In the genomic region with DNA sequence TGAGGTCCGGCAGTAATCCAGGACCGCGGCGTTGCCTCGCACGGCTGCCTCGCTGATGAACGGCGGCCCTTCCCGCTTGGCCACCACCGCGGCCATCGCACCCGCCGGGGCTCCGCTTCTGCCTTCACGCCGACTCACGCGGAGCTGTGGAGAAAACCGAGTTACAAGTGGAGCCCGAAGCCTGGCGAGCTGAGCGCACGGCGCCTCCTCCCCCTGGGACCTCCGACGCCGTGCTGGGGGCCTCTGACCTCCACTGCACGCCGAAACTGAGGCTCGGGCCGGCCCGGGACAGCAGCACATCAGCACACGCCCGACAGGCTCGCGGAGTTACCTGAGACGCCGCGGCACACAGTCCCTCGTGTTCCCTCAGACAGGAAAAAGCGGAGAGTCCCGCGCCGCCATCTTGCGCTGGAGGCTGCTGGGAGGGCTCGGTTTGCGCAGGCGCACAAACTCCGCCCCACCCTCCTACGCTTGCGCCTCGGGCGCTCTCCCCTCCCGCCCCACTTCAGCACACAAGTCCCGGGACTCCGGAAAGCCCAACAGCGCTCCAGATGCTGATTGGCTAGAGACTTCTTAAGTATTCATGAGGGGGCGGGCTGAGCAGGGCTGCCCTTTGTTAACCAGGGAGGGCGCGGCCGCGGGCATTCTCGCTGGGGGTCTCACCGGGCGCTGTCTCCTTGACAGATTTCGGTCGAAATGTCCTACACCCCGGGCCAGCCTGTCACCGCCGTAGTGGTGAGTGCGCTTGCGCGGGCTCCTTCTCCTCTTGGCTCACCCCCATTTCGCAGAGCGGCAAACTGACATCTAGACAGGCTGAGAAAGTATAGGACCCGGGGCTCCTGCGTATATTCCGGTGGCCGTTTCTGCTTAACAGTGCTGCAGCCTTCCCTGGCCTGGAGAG, we compare ENCODE assay signal across 7 mouse cellular contexts. TPM values are rescaled to one million over a fixed set of nuclear protein-coding genes. Genes with fewer than 3 reads are reported as not detected.
DNase-seq lines count a peak whose midpoint lies in the region; ATAC-seq lines count a peak whose summit lies in the region.

Gene Emc6 (minus strand): TSS at position 430 of the 901 bp plus-strand sequence.
Gene Tax1bp3 (plus strand): TSS at position 476 of the 901 bp plus-strand sequence.

- intact Hi-C loops in left cerebral cortex, postnatal 36 days (cut with DNase I), result loop anchor here (1.0 kb wide), 2 partner anchors 22 to 1194 kb away; partner anchors contain the start of genes Ctns and Shpk

- 0 out of 2 replicates have a peak, but pooled peaks cover 3% of the 10 kb centered on the region for H3K36me3 ChIP-seq in intestine, embryonic 16.5 days (ENCODE audit: control insufficient read depth, insufficient read depth, low read length)
- no peaks in the 10 kb centered on the region for H3K36me3 ChIP-seq in midbrain, embryonic 11.5 days (ENCODE audit: control insufficient read depth, insufficient read depth, low read length)

- peak within 1 kb of the TSS; percentile 99 for H3K27ac ChIP-seq in intestine, embryonic 16.5 days (ENCODE audit: low read length)
- H3K27ac ChIP-seq in midbrain, embryonic 11.5 days (ENCODE audit: low read depth, low read length), result peak within 1 kb of the TSS; percentile 87

- H3K9ac ChIP-seq in intestine, embryonic 16.5 days (ENCODE audit: low read depth, low read length), result peak within 1 kb of the TSS; percentile 93
- peak within 1 kb of the TSS; percentile 91 for H3K9ac ChIP-seq in midbrain, embryonic 11.5 days (ENCODE audit: low read length)

- H3K4me2 ChIP-seq in intestine, embryonic 16.5 days (ENCODE audit: low read depth, low read length), result peak within 1 kb of the TSS; percentile 80
- H3K4me2 ChIP-seq in midbrain, embryonic 11.5 days, result peak within 1 kb of the TSS; percentile 77

- no peaks in the 10 kb centered on the region for H3K27me3 ChIP-seq in intestine, embryonic 16.5 days (replicated peaks; ENCODE audit: control insufficient read depth, insufficient read depth, low read length)
- H3K27me3 ChIP-seq in midbrain, embryonic 11.5 days (ENCODE audit: control insufficient read depth, insufficient read depth, low read length), result no peaks in the 10 kb centered on the region

- DNase-seq in adrenal gland, adult 2 months, result peak; percentile 98
- peak; percentile 95 for DNase-seq in embryo, embryonic 11.5 days (ENCODE audit: low read depth, low spot score)
- peak; percentile 93 to 97 for DNase-seq in gastrocnemius, postnatal 4 days (ENCODE audit: low spot score in 2 of 2)
- peak; percentile 94 to 95 for DNase-seq in left cerebral cortex, postnatal 36 days (ENCODE audit: low spot score in 2 of 2)
- peak; percentile 99 for DNase-seq in midbrain, embryonic 11.5 days (ENCODE audit: low spot score, missing footprints)
- peak; percentile 99 for DNase-seq in skeletal muscle tissue, adult 2 months (ENCODE audit: low read depth, low spot score)

- ATAC-seq in intestine, embryonic 16.5 days, result peak; percentile 96
- peak; percentile 98 for ATAC-seq in midbrain, embryonic 11.5 days (ENCODE audit: low FRiP score)

- under 1% methylated on average over 77 of the region's 81 CpGs for WGBS in intestine, embryonic 16.5 days
- under 1% methylated on average over 77 of the region's 81 CpGs for WGBS in midbrain, embryonic 11.5 days

- peak within 1 kb of the TSS; percentile 94 for H3K4me3 ChIP-seq in intestine, embryonic 16.5 days (ENCODE audit: low read length)
- H3K4me3 ChIP-seq in midbrain, embryonic 11.5 days (ENCODE audit: low read depth, low read length), result peak within 1 kb of the TSS; percentile 95

- H3K4me1 ChIP-seq in intestine, embryonic 16.5 days (ENCODE audit: control insufficient read depth, insufficient read depth, low read length), result peaks cover 29% of the 10 kb centered on the region
- H3K4me1 ChIP-seq in midbrain, embryonic 11.5 days (ENCODE audit: control insufficient read depth, insufficient read depth, low read length), result peaks cover 5% of the 10 kb centered on the region; the same call in 1 of the 2 replicates

- H3K9me3 ChIP-seq in intestine, embryonic 16.5 days (ENCODE audit: control insufficient read depth, low read length), result no peaks in the 10 kb centered on the region
- H3K9me3 ChIP-seq in midbrain, embryonic 11.5 days (ENCODE audit: control insufficient read depth, low read length), result no peaks in the 10 kb centered on the region

RNA-seq across cellular contexts. Expression of gene Emc6, which starts in this region (rescaled TPM):
- total RNA-seq in adrenal gland, adult 2 months (2021), result 10 to 100 TPM; 86.1 to 88.7 TPM
- 91.0 and 117 TPM in 2 replicates for polyA plus RNA-seq in adrenal gland, adult 2 months (2012; rRNA removed)
- 10 to 100 TPM; 60.1 to 67.3 TPM for total RNA-seq in gastrocnemius, postnatal 4 days (2021)
- 116 and 121 TPM in 2 replicates for polyA plus RNA-seq in intestine, embryonic 16.5 days (2015; fragmentation: Nextera tagmentation; extraction: Ambion mirVana)
- 10 to 100 TPM; 54.4 to 58.8 TPM for total RNA-seq in left cerebral cortex, postnatal 36 days (2021)
- polyA plus RNA-seq in midbrain, embryonic 11.5 days (2014; fragmentation: Nextera tagmentation; extraction: Ambion mirVana), result 125 TPM in 2 replicates

RNA-seq across cellular contexts. Expression of gene Tax1bp3, which starts in this region (rescaled TPM):
- total RNA-seq in adrenal gland, adult 2 months (2021), result 10 to 100 TPM; 71.0 to 87.8 TPM
- polyA plus RNA-seq in adrenal gland, adult 2 months (2012; rRNA removed), result 71.0 and 77.0 TPM in 2 replicates
- total RNA-seq in gastrocnemius, postnatal 4 days (2021), result 10 to 100 TPM; 52.8 to 57.5 TPM
- 231 and 236 TPM in 2 replicates for polyA plus RNA-seq in intestine, embryonic 16.5 days (2015; fragmentation: Nextera tagmentation; extraction: Ambion mirVana)
- total RNA-seq in left cerebral cortex, postnatal 36 days (2021), result 1 to 10 TPM; 6.9 to 9.3 TPM
- polyA plus RNA-seq in midbrain, embryonic 11.5 days (2014; fragmentation: Nextera tagmentation; extraction: Ambion mirVana), result 183 and 189 TPM in 2 replicates

Comparison
In these comparisons a context has a peak if more than half of its experiments do, and no peak if none do; other contexts are left out.
1. Peak in every context shown above with its lines: DNase-seq, ATAC-seq, H3K4me3 ChIP-seq and H3K27ac ChIP-seq.
2. RNA of gene Tax1bp3 (total RNA-seq): 71.0 to 87.8 TPM in adrenal gland, adult 2 months and 52.8 to 57.5 TPM in gastrocnemius, postnatal 4 days; 6.9 to 9.3 TPM in left cerebral cortex, postnatal 36 days; every median in the first group is over 4 times any median in the second.